Mouse (Mus musculus): ENCODE measurements around the gene Hdac7. TPM values are rescaled to one million over a fixed set of nuclear protein-coding genes. Genes with fewer than 3 reads are reported as not detected.

Gene Hdac7
- total and polyA plus RNA-seq, 3 experiments, result 23.7 to 61.8 (median 25.7) TPM

DNA sequence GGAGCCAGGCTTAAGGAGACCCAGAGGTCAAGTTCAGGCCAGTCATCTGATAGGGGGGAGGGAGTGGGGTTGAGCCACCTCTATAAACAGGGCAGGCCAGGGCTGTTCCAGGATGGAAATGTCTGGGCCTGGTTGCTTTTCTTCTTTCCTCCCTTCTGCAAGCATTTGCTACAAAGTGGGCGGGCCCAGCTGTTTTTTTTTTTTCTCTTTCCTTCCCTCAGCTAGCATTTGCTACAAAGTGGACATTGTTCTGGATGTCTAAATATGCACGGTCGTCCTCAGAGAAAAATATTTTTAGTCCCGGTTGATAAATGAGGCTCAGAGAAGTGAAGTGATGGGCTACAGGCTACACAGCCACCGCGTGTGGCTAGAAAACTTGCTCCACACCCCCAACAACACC is 89.8 kb downstream of the Hdac7 start:
- H3K4me3 ChIP-seq, result no peak overlapping the region
- H3K27ac ChIP-seq, result peak overlapping the region; percentile 23
- WGBS, result 27% methylated on average over 6 of the region's 6 CpGs
- no peak overlapping the region for H3K9ac ChIP-seq (ENCODE audit: low read depth, low read length)
- H3K27me3 ChIP-seq (ENCODE audit: control insufficient read depth, insufficient read depth, low read length), result no peaks in the 10 kb centered on the region
- no peaks in the 10 kb centered on the region for H3K79me2 ChIP-seq (replicated peaks; ENCODE audit: control insufficient read depth, insufficient read depth, low read length)
- peaks cover 13% of the 10 kb centered on the region for H3K36me3 ChIP-seq (ENCODE audit: control insufficient read depth, insufficient read depth, low read length)
- TF ChIP-seq POLR2A (IDR thresholded peaks at IDR 0.05; ENCODE audit: insufficient read depth, low read depth, low read length), result no peak
- TF ChIP-seq EP300 (IDR thresholded peaks at IDR 0.05; ENCODE audit: insufficient read depth, low read depth, low read length), result no peak
- TF ChIP-seq CTCF (IDR thresholded peaks at IDR 0.05), result no peak
- intact Hi-C loops (cut with DNase I), result no loop called here
- H3K4me1 ChIP-seq (ENCODE audit: control insufficient read depth, insufficient read depth, low read length), result peaks cover 10% of the 10 kb centered on the region
- no peak for DNase-seq

- no peaks in the 10 kb centered on the region for H3K79me2 ChIP-seq (replicated peaks; ENCODE audit: control insufficient read depth, insufficient read depth, low read length)
- 91% methylated on average over 5 of the region's 5 CpGs for WGBS
- no peak overlapping the region for H3K9ac ChIP-seq (ENCODE audit: low read depth, low read length)
- intact Hi-C loops (cut with DNase I), result no loop called here
- no peaks in the 10 kb centered on the region for H3K27me3 ChIP-seq (ENCODE audit: control insufficient read depth, insufficient read depth, low read length)
- DNase-seq, result no peak
- H3K27ac ChIP-seq, result peak overlapping the region; percentile 59
- no peak for TF ChIP-seq POLR2A (IDR thresholded peaks at IDR 0.05; ENCODE audit: insufficient read depth, low read depth, low read length)
- TF ChIP-seq CTCF (IDR thresholded peaks at IDR 0.05), result no peak
- TF ChIP-seq EP300 (IDR thresholded peaks at IDR 0.05; ENCODE audit: insufficient read depth, low read depth, low read length), result no peak
- peaks cover 10% of the 10 kb centered on the region for H3K4me1 ChIP-seq (ENCODE audit: control insufficient read depth, insufficient read depth, low read length)
- H3K36me3 ChIP-seq (ENCODE audit: control insufficient read depth, insufficient read depth, low read length), result peaks cover 13% of the 10 kb centered on the region
- no peak overlapping the region for H3K4me3 ChIP-seq
Measured at GRCm38 (mm10) chr15:97752491-97752890, 91.8 kb downstream of the Hdac7 start.

GRCm38 (mm10) chr15:97751676-97752075 is 92.6 kb downstream of the Hdac7 start:
- intact Hi-C loops (cut with DNase I), result loop anchor here (2.0 kb wide), 1 partner anchor 25 kb away; no protein-coding TSS in a partner anchor
- Histone ChIP-seq H3K27ac (peak overlapping the region; percentile 59; the same call in 1 of the 2 replicates), H3K9ac (ENCODE audit: low read depth, low read length) (no peak overlapping the region), H3K27me3 (ENCODE audit: control insufficient read depth, insufficient read depth, low read length) (no peaks in the 10 kb centered on the region), H3K4me1 (ENCODE audit: control insufficient read depth, insufficient read depth, low read length) (peaks cover 11% of the 10 kb centered on the region), H3K79me2 (replicated peaks; ENCODE audit: control insufficient read depth, insufficient read depth, low read length) (no peaks in the 10 kb centered on the region), H3K36me3 (ENCODE audit: control insufficient read depth, insufficient read depth, low read length) (peaks cover 13% of the 10 kb centered on the region), H3K4me3 (no peak overlapping the region)
- WGBS, result 43% methylated on average over 2 of the region's 2 CpGs
- DNase-seq, result no peak
- TF ChIP-seq CTCF (IDR thresholded peaks at IDR 0.05) (peak; percentile 67), EP300 (IDR thresholded peaks at IDR 0.05; ENCODE audit: insufficient read depth, low read depth, low read length) (peak; percentile 68; the same call in 1 of the 2 replicates), POLR2A (IDR thresholded peaks at IDR 0.05; ENCODE audit: insufficient read depth, low read depth, low read length) (no peak; the same call in 1 of the 2 replicates)

DNA sequence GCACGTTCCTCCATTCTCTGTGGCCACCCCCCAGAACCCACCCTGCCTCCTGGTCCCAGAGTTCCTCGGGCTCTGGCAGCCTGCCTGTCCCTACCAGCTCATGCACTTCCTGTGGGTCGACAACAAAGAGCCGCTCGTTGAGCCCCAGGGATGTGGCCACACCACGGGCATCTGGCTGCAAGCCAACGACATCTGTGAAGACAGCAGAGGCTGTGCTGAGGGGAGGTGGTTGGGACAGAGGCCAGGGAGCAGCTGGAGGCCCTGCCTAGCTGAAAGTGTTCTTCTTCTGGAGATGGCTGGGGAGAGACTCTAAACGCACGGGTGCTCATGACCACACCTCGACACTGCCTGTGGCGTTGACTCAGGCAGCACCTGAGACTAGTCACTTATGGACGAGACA is 93.6 kb downstream of the Hdac7 start:
- H3K36me3 ChIP-seq (ENCODE audit: control insufficient read depth, insufficient read depth, low read length), result peaks cover 13% of the 10 kb centered on the region
- TF ChIP-seq POLR2A (IDR thresholded peaks at IDR 0.05; ENCODE audit: insufficient read depth, low read depth, low read length) (no peak), EP300 (IDR thresholded peaks at IDR 0.05; ENCODE audit: insufficient read depth, low read depth, low read length) (no peak), CTCF (IDR thresholded peaks at IDR 0.05) (no peak)

GRCm38 (mm10) chr15:97749841-97750240 is 94.5 kb downstream of the Hdac7 start:
- Histone ChIP-seq H3K79me2 (replicated peaks; ENCODE audit: control insufficient read depth, insufficient read depth, low read length) (no peaks in the 10 kb centered on the region), H3K9ac (ENCODE audit: low read depth, low read length) (no peak overlapping the region), H3K36me3 (ENCODE audit: control insufficient read depth, insufficient read depth, low read length) (peaks cover 13% of the 10 kb centered on the region), H3K4me1 (ENCODE audit: control insufficient read depth, insufficient read depth, low read length) (peaks cover 20% of the 10 kb centered on the region), H3K4me3 (no peak overlapping the region), H3K27ac (no peak overlapping the region), H3K27me3 (ENCODE audit: control insufficient read depth, insufficient read depth, low read length) (no peaks in the 10 kb centered on the region)
- no peak for DNase-seq
- TF ChIP-seq EP300 (IDR thresholded peaks at IDR 0.05; ENCODE audit: insufficient read depth, low read depth, low read length) (no peak), CTCF (IDR thresholded peaks at IDR 0.05) (no peak), POLR2A (IDR thresholded peaks at IDR 0.05; ENCODE audit: insufficient read depth, low read depth, low read length) (no peak)
- intact Hi-C loops (cut with DNase I), result loop anchor here (2.0 kb wide), 1 partner anchor 27 kb away; no protein-coding TSS in a partner anchor
- 87% methylated on average over 13 of the region's 13 CpGs for WGBS

More for the DNA sequence above, 93.6 kb downstream of the Hdac7 start:
- Histone ChIP-seq H3K27me3 (ENCODE audit: control insufficient read depth, insufficient read depth, low read length) (no peaks in the 10 kb centered on the region), H3K4me3 (no peak overlapping the region), H3K79me2 (replicated peaks; ENCODE audit: control insufficient read depth, insufficient read depth, low read length) (no peaks in the 10 kb centered on the region), H3K27ac (peak overlapping the region; percentile 26; the same call in 1 of the 2 replicates), H3K9ac (ENCODE audit: low read depth, low read length) (no peak overlapping the region), H3K4me1 (ENCODE audit: control insufficient read depth, insufficient read depth, low read length) (peaks cover 14% of the 10 kb centered on the region)
- WGBS, result 12% methylated on average over 12 of the region's 12 CpGs
- intact Hi-C loops (cut with DNase I), result loop anchor here (2.0 kb wide), 1 partner anchor 26 kb away; no protein-coding TSS in a partner anchor
- peak; percentile 69 to 73 for DNase-seq

DNA sequence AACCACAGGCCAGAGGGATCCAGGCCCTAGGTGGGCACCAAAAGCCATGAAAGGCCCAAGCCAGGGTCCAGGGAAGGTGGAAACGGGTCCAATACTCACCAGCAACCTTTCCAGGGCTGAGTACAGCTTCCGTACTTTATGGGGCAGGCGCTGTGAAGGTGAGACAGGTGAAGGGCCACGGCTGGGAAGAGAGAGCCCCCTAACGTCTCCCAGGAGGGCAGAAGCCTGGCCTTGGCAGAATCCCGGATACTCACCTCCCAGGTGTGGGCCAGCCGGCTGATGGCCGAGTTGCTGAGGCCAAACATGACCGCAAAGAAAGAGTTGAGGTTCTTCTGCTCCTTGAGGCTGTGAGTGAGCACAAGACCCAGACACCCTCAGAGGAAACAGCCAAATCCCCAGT is 94.9 kb downstream of the Hdac7 start:
- no peak overlapping the region for H3K4me3 ChIP-seq

More for the DNA sequence above, 94.9 kb downstream of the Hdac7 start:
- no peak overlapping the region for H3K9ac ChIP-seq (ENCODE audit: low read depth, low read length)
- H3K27me3 ChIP-seq (ENCODE audit: control insufficient read depth, insufficient read depth, low read length), result no peaks in the 10 kb centered on the region
- no peak for TF ChIP-seq EP300 (IDR thresholded peaks at IDR 0.05; ENCODE audit: insufficient read depth, low read depth, low read length)
- TF ChIP-seq CTCF (IDR thresholded peaks at IDR 0.05), result no peak
- intact Hi-C loops (cut with DNase I), result no loop called here
- peaks cover 20% of the 10 kb centered on the region for H3K4me1 ChIP-seq (ENCODE audit: control insufficient read depth, insufficient read depth, low read length)
- 94% methylated on average over 9 of the region's 9 CpGs for WGBS
- DNase-seq, result no peak
- no peaks in the 10 kb centered on the region for H3K79me2 ChIP-seq (replicated peaks; ENCODE audit: control insufficient read depth, insufficient read depth, low read length)
- peaks cover 12% of the 10 kb centered on the region for H3K36me3 ChIP-seq (ENCODE audit: control insufficient read depth, insufficient read depth, low read length)
- no peak overlapping the region for H3K27ac ChIP-seq
